In the genomic region with DNA sequence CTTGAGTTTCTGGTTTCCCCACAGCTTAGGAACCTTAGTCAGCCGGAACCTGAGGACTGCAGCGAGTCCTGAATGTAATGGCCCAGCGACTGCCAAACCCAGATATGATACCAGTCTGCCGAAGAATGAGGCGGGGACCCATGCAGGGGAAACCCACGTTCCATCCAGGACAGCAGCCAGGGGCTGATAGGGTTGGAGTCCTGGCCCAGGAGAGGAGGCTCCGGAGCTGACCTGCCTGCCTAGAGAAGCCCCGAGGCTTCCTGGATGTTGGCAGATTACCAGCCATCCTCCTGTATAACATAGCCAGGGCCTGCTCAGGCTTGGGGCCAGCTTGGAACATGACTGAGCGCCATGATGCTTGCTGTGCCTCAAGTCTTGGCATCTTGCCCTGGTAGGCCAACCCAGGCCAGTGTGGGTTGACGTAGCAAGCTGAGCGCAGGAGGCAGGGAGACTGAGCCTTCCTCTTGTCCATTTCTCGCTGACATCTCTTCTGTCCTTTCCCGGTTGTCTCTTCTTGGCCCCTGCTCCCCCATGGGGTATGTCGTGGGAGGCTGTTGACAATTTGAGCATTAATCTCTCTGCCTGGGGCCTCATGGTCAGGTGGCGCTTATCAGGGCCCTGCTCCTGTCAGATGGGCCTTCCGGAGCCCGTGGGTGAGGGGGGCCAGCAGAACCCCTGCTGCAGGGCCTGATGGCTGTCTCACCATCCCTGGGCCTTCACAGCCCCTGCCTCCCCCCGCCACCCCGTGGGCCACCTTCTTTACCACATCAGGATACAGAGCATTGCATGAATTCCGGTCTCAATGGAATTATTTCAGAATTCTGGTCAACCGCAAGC, we compare ENCODE assay signal across 8 mouse cellular contexts. TPM values are rescaled to one million over a fixed set of nuclear protein-coding genes. Genes with fewer than 3 reads are reported as not detected.
DNase-seq lines count a peak whose midpoint lies in the region; ATAC-seq and TF ChIP-seq lines count a peak whose summit lies in the region.

No protein-coding gene starts in this region.

- peak; percentile 82 for DNase-seq in forebrain, embryonic 14.5 days (ENCODE audit: low spot score)
- DNase-seq in forebrain, embryonic 11.5 days (ENCODE audit: low spot score) = no peak
- peak; percentile 68 for DNase-seq in G1E (ENCODE audit: low spot score)
- DNase-seq in cerebellum, postnatal 10 days = peak; percentile 98
- DNase-seq in kidney, adult 2 months = peak; percentile 48
- DNase-seq in midbrain, postnatal 0 days (ENCODE audit: low spot score) = peak; percentile 84
- DNase-seq in right cerebral cortex, postnatal 4 days = no peak
- no peak for DNase-seq in lung, postnatal 14 days

- no peaks in the 10 kb centered on the region for H3K9me3 ChIP-seq in forebrain, embryonic 14.5 days (replicated peaks; ENCODE audit: control insufficient read depth, low read length)
- H3K9me3 ChIP-seq in forebrain, embryonic 11.5 days (ENCODE audit: control insufficient read depth, low read length) = no peaks in the 10 kb centered on the region
- 0 out of 2 replicates have a peak, but pooled peaks cover 4% of the 10 kb centered on the region for H3K9me3 ChIP-seq in G1E (replicated peaks)
- no peaks in the 10 kb centered on the region for H3K9me3 ChIP-seq in midbrain, postnatal 0 days (ENCODE audit: low read length)

- H3K4me3 ChIP-seq in forebrain, embryonic 14.5 days (ENCODE audit: low read depth, low read length) = no peak overlapping the region
- no peak overlapping the region for H3K4me3 ChIP-seq in forebrain, embryonic 11.5 days (ENCODE audit: low read depth, low read length)
- H3K4me3 ChIP-seq in G1E (ENCODE audit: low read depth, low read length) = peak overlapping the region; percentile 66; the same call in 1 of the 2 replicates
- H3K4me3 ChIP-seq in kidney, adult 2 months (ENCODE audit: insufficient read depth, low read depth, low read length) = no peak overlapping the region
- no peak overlapping the region for H3K4me3 ChIP-seq in midbrain, postnatal 0 days (ENCODE audit: low read depth, low read length)

- TF ChIP-seq CTCF in G1E (IDR thresholded peaks at IDR 0.05; ENCODE audit: low read depth, low read length) = no peak
- no peak for TF ChIP-seq CTCF in kidney, adult 2 months (conservative IDR thresholded peaks at IDR 0.05; ENCODE audit: insufficient read depth, insufficient read length, low read depth, low read length)
- no peak for TF ChIP-seq CTCF in midbrain, postnatal 0 days (IDR thresholded peaks at IDR 0.05)

- H3K27me3 ChIP-seq in forebrain, embryonic 14.5 days (replicated peaks; ENCODE audit: control insufficient read depth, insufficient read depth, low read length) = no peaks in the 10 kb centered on the region
- H3K27me3 ChIP-seq in forebrain, embryonic 11.5 days (ENCODE audit: control insufficient read depth, insufficient read depth, low read length) = no peaks in the 10 kb centered on the region
- H3K27me3 ChIP-seq in G1E (ENCODE audit: insufficient read depth, low read length) = peaks cover 5% of the 10 kb centered on the region
- H3K27me3 ChIP-seq in kidney, adult 2 months (replicated peaks; ENCODE audit: control insufficient read depth, insufficient read depth, low read length) = no peaks in the 10 kb centered on the region
- H3K27me3 ChIP-seq in midbrain, postnatal 0 days (ENCODE audit: insufficient read depth, low read length) = no peaks in the 10 kb centered on the region

- H3K4me1 ChIP-seq in forebrain, embryonic 14.5 days (ENCODE audit: control insufficient read depth, insufficient read depth, low read length) = 0 out of 2 replicates have a peak, but pooled peaks cover 6% of the 10 kb centered on the region
- no peaks in the 10 kb centered on the region for H3K4me1 ChIP-seq in forebrain, embryonic 11.5 days (replicated peaks; ENCODE audit: control insufficient read depth, insufficient read depth, low read length)
- peaks cover 75% of the 10 kb centered on the region for H3K4me1 ChIP-seq in G1E (ENCODE audit: insufficient read depth, low read depth, low read length)
- H3K4me1 ChIP-seq in kidney, adult 2 months (ENCODE audit: control insufficient read depth, insufficient read depth, low read length) = no peaks in the 10 kb centered on the region
- no peaks in the 10 kb centered on the region for H3K4me1 ChIP-seq in midbrain, postnatal 0 days (ENCODE audit: insufficient read depth, low read length)

- WGBS in forebrain, embryonic 14.5 days = 68% methylated on average over 21 of the region's 21 CpGs
- 82% methylated on average over 21 of the region's 21 CpGs for WGBS in forebrain, embryonic 11.5 days
- 65% methylated on average over 21 of the region's 21 CpGs for WGBS in kidney, adult 2 months
- 65% methylated on average over 21 of the region's 21 CpGs for WGBS in midbrain, postnatal 0 days

- H3K27ac ChIP-seq in forebrain, embryonic 14.5 days (ENCODE audit: low read depth, low read length) = no peak overlapping the region
- H3K27ac ChIP-seq in forebrain, embryonic 11.5 days (ENCODE audit: low read depth, low read length) = no peak overlapping the region
- H3K27ac ChIP-seq in kidney, adult 2 months (ENCODE audit: insufficient read depth, low read depth, low read length) = no peak overlapping the region
- H3K27ac ChIP-seq in midbrain, postnatal 0 days (ENCODE audit: low read depth, low read length) = no peak overlapping the region

- no peaks in the 10 kb centered on the region for H3K36me3 ChIP-seq in forebrain, embryonic 14.5 days (ENCODE audit: control insufficient read depth, insufficient read depth, low read length)
- H3K36me3 ChIP-seq in forebrain, embryonic 11.5 days (ENCODE audit: control insufficient read depth, insufficient read depth, low read length) = no peaks in the 10 kb centered on the region
- H3K36me3 ChIP-seq in G1E (replicated peaks) = no peaks in the 10 kb centered on the region
- no peaks in the 10 kb centered on the region for H3K36me3 ChIP-seq in kidney, adult 2 months (ENCODE audit: control insufficient read depth, insufficient read depth, low read length)
- H3K36me3 ChIP-seq in midbrain, postnatal 0 days (ENCODE audit: insufficient read depth, low read length) = no peaks in the 10 kb centered on the region

- H3K4me2 ChIP-seq in forebrain, embryonic 14.5 days (ENCODE audit: low read length) = no peak overlapping the region
- H3K4me2 ChIP-seq in forebrain, embryonic 11.5 days (ENCODE audit: low read depth, low read length, severe bottlenecking) = no peak overlapping the region
- H3K4me2 ChIP-seq in midbrain, postnatal 0 days (ENCODE audit: low read depth, low read length, poor library complexity, severe bottlenecking) = no peak overlapping the region

- H3K9ac ChIP-seq in forebrain, embryonic 14.5 days (ENCODE audit: low read length) = no peak overlapping the region; the same call in 1 of the 2 replicates
- H3K9ac ChIP-seq in forebrain, embryonic 11.5 days (ENCODE audit: low read length) = no peak overlapping the region
- H3K9ac ChIP-seq in midbrain, postnatal 0 days (replicated peaks; ENCODE audit: low read length, poor library complexity, severe bottlenecking) = no peak overlapping the region

- peak; percentile 68 for ATAC-seq in forebrain, embryonic 14.5 days
- no peak for ATAC-seq in forebrain, embryonic 11.5 days (replicated peaks; ENCODE audit: low FRiP score)
- ATAC-seq in G1E (ENCODE audit: extremely low read depth, insufficient number of reproducible peaks, low FRiP score, poor library complexity, severe bottlenecking) = peak; percentile 72
- peak; percentile 56; the same call in 1 of the 2 replicates for ATAC-seq in midbrain, postnatal 0 days (ENCODE audit: low FRiP score)

- TF ChIP-seq POLR2A in kidney, adult 2 months (IDR thresholded peaks at IDR 0.05; ENCODE audit: low read depth, low read length) = no peak

RNA-seq across cellular contexts. Expression of a gene that starts 32.3 kb away (rescaled TPM):
- polyA plus RNA-seq in forebrain, embryonic 14.5 days (2014; fragmentation: Nextera tagmentation; extraction: Ambion mirVana) = 279 and 283 TPM in 2 replicates
- polyA plus RNA-seq in forebrain, embryonic 11.5 days (2014; fragmentation: Nextera tagmentation; extraction: Ambion mirVana) = 274 and 284 TPM in 2 replicates
- total RNA-seq in G1E (2014; fragmentation: Nextera tagmentation) = 164 and 172 TPM in 2 replicates
- total RNA-seq in G1E (2017) = 156 and 179 TPM in 2 replicates
- 44.5 and 49.1 TPM in 2 replicates for polyA plus RNA-seq in G1E (2012)
- 161 and 188 TPM in 2 replicates for polyA plus RNA-seq in kidney, adult 2 months (2012; rRNA removed)
- 196 and 198 TPM in 2 replicates for total RNA-seq in midbrain, postnatal 0 days (2014; rRNA removed)
- polyA plus RNA-seq in midbrain, postnatal 0 days (2015; fragmentation: Nextera tagmentation; extraction: Ambion mirVana) = 252 and 261 TPM in 2 replicates

Comparison
In these comparisons a context has a peak if more than half of its experiments do, and no peak if none do; other contexts are left out.
1. DNase-seq: peak in forebrain, embryonic 14.5 days (single experiment), G1E (single experiment), cerebellum, postnatal 10 days (2 of 2), kidney, adult 2 months (single experiment) and midbrain, postnatal 0 days (single experiment); none in forebrain, embryonic 11.5 days (single experiment), right cerebral cortex, postnatal 4 days (single experiment) and lung, postnatal 14 days (single experiment).